Mouse (Mus musculus): Measurements from ENCODE around the gene Cntnap1. TPM values are rescaled to one million over a fixed set of nuclear protein-coding genes. Genes with fewer than 3 reads are reported as not detected.

The Cntnap1 gene
- polyA plus RNA-seq, 1 experiment: 1.4 TPM

DNA sequence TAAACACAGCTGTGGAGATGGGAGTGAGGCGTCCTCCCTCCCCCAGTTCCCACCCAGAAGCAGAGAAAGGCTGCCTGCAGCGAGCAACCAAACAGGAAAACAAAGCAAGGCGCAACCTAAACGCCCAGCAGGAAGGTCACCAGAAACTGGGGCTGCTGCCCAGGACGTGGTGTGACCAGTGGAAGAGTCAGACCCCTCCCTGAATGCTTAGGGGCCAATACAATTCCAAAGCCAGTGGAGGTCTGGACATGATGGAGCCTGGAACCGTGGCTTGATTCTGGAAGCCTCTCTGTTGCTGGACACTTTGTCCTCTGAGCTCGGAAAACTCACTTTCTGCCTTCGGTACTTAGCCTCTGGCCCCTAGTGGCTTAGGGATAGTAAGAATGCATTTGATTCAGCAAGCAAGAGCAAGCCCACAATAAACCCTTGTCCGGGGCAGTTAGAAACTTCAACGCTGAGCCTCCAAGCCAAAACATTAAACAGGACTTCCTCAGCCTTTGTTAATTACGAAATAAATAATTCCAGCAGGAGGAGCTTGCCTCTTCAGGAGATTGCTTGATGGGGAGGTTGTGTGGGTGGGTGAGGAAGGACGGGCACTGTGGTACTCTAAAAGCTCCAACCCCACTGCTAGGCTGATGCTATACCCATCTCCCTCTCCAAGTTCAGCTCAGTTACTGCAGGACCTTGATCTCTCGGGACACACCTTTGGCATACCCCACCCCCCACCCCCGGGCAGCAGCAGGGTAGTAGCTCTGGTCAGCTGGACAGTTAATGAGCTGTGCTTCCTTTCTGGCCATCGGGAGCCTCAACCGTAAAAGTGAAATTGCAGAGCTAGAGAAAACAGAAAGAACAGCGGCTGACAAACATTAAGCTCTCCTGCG is 60.9 kb downstream of the Cntnap1 start:
- DNase-seq (ENCODE audit: low read depth in 1 of 2, low spot score in 2 of 2): no peak
- H3K4me1 ChIP-seq (ENCODE audit: control insufficient read depth, insufficient read depth, insufficient read length): peaks cover 3% of the 10 kb centered on the region; the same call in 1 of the 2 replicates
- WGBS: 16% methylated on average over 18 of the region's 18 CpGs
- H3K27me3 ChIP-seq (ENCODE audit: control insufficient read depth, insufficient read depth, low read length): no peaks in the 10 kb centered on the region
- TF ChIP-seq CTCF (IDR thresholded peaks at IDR 0.05; ENCODE audit: extremely low read depth, insufficient read depth, insufficient read length, insufficient replicate concordance) (no peak), POLR2A (IDR thresholded peaks at IDR 0.05; ENCODE audit: low read depth, low read length) (no peak)
- H3K27ac ChIP-seq (ENCODE audit: insufficient read depth, low read length): peak overlapping the region; percentile 52
- peak overlapping the region; percentile 10; the same call in 1 of the 2 replicates for H3K4me3 ChIP-seq (ENCODE audit: extremely low read depth, insufficient read depth, insufficient read length)
- H3K36me3 ChIP-seq (ENCODE audit: control insufficient read depth, insufficient read depth, low read length): no peaks in the 10 kb centered on the region

DNA sequence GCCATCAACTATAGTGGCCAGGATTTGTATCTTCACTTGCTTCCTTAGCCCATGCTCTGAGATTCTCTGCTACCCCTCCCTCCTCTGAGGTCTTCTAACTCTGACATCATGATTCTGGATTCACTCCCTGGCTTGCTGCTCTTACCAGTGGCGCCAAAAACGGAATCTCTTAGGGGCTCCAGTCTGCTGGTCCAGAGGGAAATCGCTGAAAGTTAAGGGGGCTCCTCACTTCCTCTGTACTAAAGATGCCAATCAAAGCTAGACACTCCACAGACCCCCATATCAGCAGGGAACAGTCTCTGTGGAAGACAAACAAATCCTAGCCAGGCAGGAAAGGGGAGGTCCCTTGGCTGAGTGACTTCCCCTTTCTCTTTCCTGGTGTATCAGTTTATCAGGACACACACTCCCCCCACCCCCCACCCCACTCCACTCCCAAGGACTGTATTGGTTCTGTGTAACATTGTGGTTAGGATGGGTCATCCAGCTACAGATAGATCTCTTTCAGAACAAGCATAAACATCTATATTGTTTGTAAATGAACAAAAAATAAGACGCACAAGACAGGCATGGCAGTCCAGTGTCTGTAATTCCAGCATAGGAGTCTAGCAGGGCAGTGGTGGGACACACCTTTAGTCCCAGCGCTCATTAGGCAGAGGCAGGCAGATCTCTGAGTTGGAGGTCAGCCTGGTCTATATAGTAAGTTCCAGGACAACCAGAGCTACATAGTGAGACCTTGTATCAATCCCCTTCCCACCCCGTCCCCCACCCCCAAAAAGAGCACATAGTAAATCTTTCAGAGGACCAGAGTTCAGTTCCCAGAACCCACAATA is 61.9 kb downstream of the Cntnap1 start:
- WGBS: 39% methylated on average over 6 of the region's 6 CpGs
- Histone ChIP-seq H3K27me3 (ENCODE audit: control insufficient read depth, insufficient read depth, low read length) (no peaks in the 10 kb centered on the region), H3K4me1 (ENCODE audit: control insufficient read depth, insufficient read depth, insufficient read length) (no peaks in the 10 kb centered on the region), H3K27ac (ENCODE audit: insufficient read depth, low read length) (no peak overlapping the region; the same call in 1 of the 2 replicates), H3K4me3 (ENCODE audit: extremely low read depth, insufficient read depth, insufficient read length) (no peak overlapping the region), H3K36me3 (ENCODE audit: control insufficient read depth, insufficient read depth, low read length) (no peaks in the 10 kb centered on the region)
- TF ChIP-seq CTCF (IDR thresholded peaks at IDR 0.05; ENCODE audit: extremely low read depth, insufficient read depth, insufficient read length, insufficient replicate concordance) (no peak), POLR2A (IDR thresholded peaks at IDR 0.05; ENCODE audit: low read depth, low read length) (no peak)
- DNase-seq (ENCODE audit: low read depth in 1 of 2, low spot score in 2 of 2): no peak

DNA sequence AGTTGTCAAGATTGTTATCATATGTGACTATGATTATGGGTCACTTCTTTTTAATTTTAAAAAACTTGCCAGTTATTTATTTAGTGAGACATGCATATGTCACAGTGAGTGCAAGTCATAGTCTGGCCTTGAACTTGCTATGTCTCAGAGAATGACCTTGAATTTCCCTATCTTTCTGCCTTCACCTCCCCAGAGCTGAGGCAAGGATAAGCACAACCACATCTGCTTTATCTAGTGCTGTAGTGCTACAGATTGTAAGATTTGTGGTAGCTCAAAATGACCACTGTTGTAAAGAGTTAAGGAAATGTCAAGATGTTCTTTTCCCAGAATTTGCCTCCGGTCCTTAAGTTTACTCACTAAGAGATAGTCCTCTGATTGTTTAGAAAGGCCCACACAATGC is 62.9 kb downstream of the Cntnap1 start:
- Histone ChIP-seq H3K4me1 (ENCODE audit: control insufficient read depth, insufficient read depth, insufficient read length) (no peaks in the 10 kb centered on the region), H3K27me3 (ENCODE audit: control insufficient read depth, insufficient read depth, low read length) (no peaks in the 10 kb centered on the region), H3K36me3 (ENCODE audit: control insufficient read depth, insufficient read depth, low read length) (no peaks in the 10 kb centered on the region), H3K27ac (ENCODE audit: insufficient read depth, low read length) (no peak overlapping the region), H3K4me3 (ENCODE audit: extremely low read depth, insufficient read depth, insufficient read length) (no peak overlapping the region)
- no peak for DNase-seq (ENCODE audit: low read depth in 1 of 2, low spot score in 2 of 2)
- TF ChIP-seq CTCF (IDR thresholded peaks at IDR 0.05; ENCODE audit: extremely low read depth, insufficient read depth, insufficient read length, insufficient replicate concordance) (no peak), POLR2A (IDR thresholded peaks at IDR 0.05; ENCODE audit: low read depth, low read length) (no peak)
- 91% methylated on average over 1 of the region's 1 CpGs for WGBS

DNA sequence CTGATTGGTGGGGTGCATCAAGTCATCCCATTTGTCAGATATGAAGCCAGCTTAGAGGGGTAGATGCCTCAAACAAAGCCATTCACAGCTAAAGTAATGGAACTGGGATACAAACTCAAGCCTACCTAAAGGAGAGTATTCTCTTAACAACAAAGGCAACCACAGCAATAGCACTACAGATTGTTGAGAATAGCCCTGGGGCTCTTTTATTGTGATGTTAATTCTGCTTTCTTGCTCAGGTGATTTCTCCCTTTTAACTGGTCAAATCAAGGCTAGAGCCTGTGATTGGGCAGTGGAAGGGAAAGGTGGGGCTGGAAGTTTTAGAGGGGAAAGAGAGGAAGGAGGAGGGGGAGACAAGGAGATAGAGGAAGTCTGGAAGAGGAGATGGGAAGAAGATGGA is 63.8 kb downstream of the Cntnap1 start:
- DNase-seq (ENCODE audit: low read depth in 1 of 2, low spot score in 2 of 2): no peak
- Histone ChIP-seq H3K27ac (ENCODE audit: insufficient read depth, low read length) (no peak overlapping the region), H3K4me1 (ENCODE audit: control insufficient read depth, insufficient read depth, insufficient read length) (no peaks in the 10 kb centered on the region), H3K27me3 (ENCODE audit: control insufficient read depth, insufficient read depth, low read length) (no peaks in the 10 kb centered on the region), H3K4me3 (ENCODE audit: extremely low read depth, insufficient read depth, insufficient read length) (no peak overlapping the region), H3K36me3 (ENCODE audit: control insufficient read depth, insufficient read depth, low read length) (no peaks in the 10 kb centered on the region)
- TF ChIP-seq CTCF (IDR thresholded peaks at IDR 0.05; ENCODE audit: extremely low read depth, insufficient read depth, insufficient read length, insufficient replicate concordance): no peak
- no peak for TF ChIP-seq POLR2A (IDR thresholded peaks at IDR 0.05; ENCODE audit: low read depth, low read length)

DNA sequence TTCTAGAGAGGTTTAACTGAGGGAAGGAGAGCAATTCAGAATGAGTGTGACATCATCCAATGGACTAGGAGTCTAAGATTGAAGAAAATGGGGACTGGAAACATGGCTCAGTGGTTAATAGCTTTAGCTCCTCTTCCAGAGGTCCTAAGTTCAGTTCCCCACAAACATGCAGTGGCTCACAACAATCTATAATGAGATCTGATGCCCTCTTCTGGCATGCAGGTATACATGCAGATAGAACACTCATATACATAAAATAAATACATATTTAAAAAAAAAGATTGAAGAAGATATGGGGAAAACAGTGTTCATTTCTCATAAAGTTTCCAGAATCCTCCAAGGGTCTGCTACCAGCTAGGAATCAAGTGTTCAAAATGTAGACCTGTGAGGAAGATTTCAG is 65.1 kb downstream of the Cntnap1 start:
- Histone ChIP-seq H3K27me3 (ENCODE audit: control insufficient read depth, insufficient read depth, low read length) (no peaks in the 10 kb centered on the region), H3K4me3 (ENCODE audit: extremely low read depth, insufficient read depth, insufficient read length) (no peak overlapping the region), H3K27ac (ENCODE audit: insufficient read depth, low read length) (no peak overlapping the region), H3K4me1 (ENCODE audit: control insufficient read depth, insufficient read depth, insufficient read length) (no peaks in the 10 kb centered on the region), H3K36me3 (ENCODE audit: control insufficient read depth, insufficient read depth, low read length) (no peaks in the 10 kb centered on the region)
- DNase-seq (ENCODE audit: low read depth in 1 of 2, low spot score in 2 of 2): no peak
- TF ChIP-seq CTCF (IDR thresholded peaks at IDR 0.05; ENCODE audit: extremely low read depth, insufficient read depth, insufficient read length, insufficient replicate concordance) (no peak), POLR2A (IDR thresholded peaks at IDR 0.05; ENCODE audit: low read depth, low read length) (no peak)

DNA sequence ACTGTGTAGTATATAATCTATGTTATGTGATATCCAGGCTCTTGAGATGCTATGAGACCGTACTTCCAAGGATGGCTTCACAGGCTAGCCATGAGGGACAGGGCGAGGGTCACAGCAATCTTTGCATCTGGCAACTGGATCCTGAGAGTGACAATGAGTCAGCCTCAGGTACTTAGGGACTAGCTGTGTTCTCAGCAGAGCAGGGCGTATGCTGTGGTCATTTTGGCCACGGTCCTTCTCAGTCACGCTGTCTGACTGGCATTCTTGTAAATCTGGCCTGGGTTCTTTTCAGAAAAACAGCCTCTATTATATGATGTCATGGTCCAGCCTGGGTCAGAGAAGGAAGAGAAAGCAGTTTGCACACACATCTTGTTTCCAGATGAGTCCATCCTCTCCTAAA is 66.5 kb downstream of the Cntnap1 start:
- WGBS: 90% methylated on average over 5 of the region's 5 CpGs
- H3K27me3 ChIP-seq (ENCODE audit: control insufficient read depth, insufficient read depth, low read length): no peaks in the 10 kb centered on the region
- no peaks in the 10 kb centered on the region for H3K4me1 ChIP-seq (ENCODE audit: control insufficient read depth, insufficient read depth, insufficient read length)
- no peaks in the 10 kb centered on the region for H3K36me3 ChIP-seq (ENCODE audit: control insufficient read depth, insufficient read depth, low read length)
- no peak for DNase-seq (ENCODE audit: low read depth in 1 of 2, low spot score in 2 of 2)
- H3K4me3 ChIP-seq (ENCODE audit: extremely low read depth, insufficient read depth, insufficient read length): no peak overlapping the region
- no peak overlapping the region for H3K27ac ChIP-seq (ENCODE audit: insufficient read depth, low read length)
- no peak for TF ChIP-seq CTCF (IDR thresholded peaks at IDR 0.05; ENCODE audit: extremely low read depth, insufficient read depth, insufficient read length, insufficient replicate concordance)
- no peak for TF ChIP-seq POLR2A (IDR thresholded peaks at IDR 0.05; ENCODE audit: low read depth, low read length)
